Mouse (Mus musculus) intestine, embryonic 15.5 days (tissue): ENCODE data around the gene Tmem141. TPM values are rescaled to one million over a fixed set of nuclear protein-coding genes. Genes with fewer than 3 reads are reported as not detected.
A peak's percentile ranks its signal among the peaks of the same experiment; 100 is the strongest.

ENCODE experiments used
- ATAC-seq: fragments of 200-750 bp; cut with Nextera tagmentation; 2 replicates; pipeline ENCODE4 v1.8.0; 2017; ENCODE audit warnings: moderate TSS enrichment, moderate library complexity
- H3K27ac ChIP-seq: fragments of 300-500 bp; sonication (generic); 2 replicates; pipeline ENCODE4 v1.5.1; 2015; ENCODE audit warnings: mild to moderate bottlenecking, inconsistent platforms
- H3K27me3 ChIP-seq: fragments of 300-500 bp; sonication (generic); replicated peaks from 2 replicates; pipeline ENCODE4 v1.6.1; 2015; ENCODE audit warnings: inconsistent platforms
- H3K36me3 ChIP-seq: fragments of 300-500 bp; sonication (generic); 2 replicates; pipeline ENCODE4 v1.6.1; 2015; ENCODE audit warnings: inconsistent platforms
- H3K4me1 ChIP-seq: fragments of 300-500 bp; sonication (generic); replicated peaks from 2 replicates; pipeline ENCODE4 v1.6.1; 2015; ENCODE audit warnings: inconsistent platforms
- H3K4me2 ChIP-seq: fragments of 300-500 bp; sonication (generic); replicated peaks from 2 replicates; pipeline ENCODE4 v1.6.1; 2015; ENCODE audit warnings: mild to moderate bottlenecking, inconsistent platforms
- H3K4me3 ChIP-seq: fragments of 300-500 bp; sonication (generic); replicated peaks from 2 replicates; pipeline ENCODE4 v1.5.1; 2015; ENCODE audit warnings: inconsistent platforms
- H3K9ac ChIP-seq: fragments of 300-500 bp; sonication (generic); 2 replicates; pipeline ENCODE4 v1.6.1; 2015; ENCODE audit warnings: inconsistent platforms
- H3K9me3 ChIP-seq: fragments of 300-500 bp; sonication (generic); 2 replicates; pipeline ENCODE4 v1.6.1; 2016; ENCODE audit warnings: inconsistent platforms
- WGBS: fragments of 180-500 bp; shearing (Covaris S2); methylation state at CpG from one replicate; pipeline ENCODE4 v1.1.7; 2015; 5-methylcytosine and 5-hydroxymethylcytosine counted together
- polyA plus RNA-seq: library from polyadenylated mRNA; unstranded; fragments of >200 nt; fragmentation: Nextera tagmentation; extraction: Ambion mirVana; gene quantifications from 2 replicates; pipeline ENCODE4 v1.2.1, GENCODE M21; 2015

Gene Tmem141
- polyA plus RNA-seq, 1 experiment from 2014 or later, result 22.2 TPM

DNA sequence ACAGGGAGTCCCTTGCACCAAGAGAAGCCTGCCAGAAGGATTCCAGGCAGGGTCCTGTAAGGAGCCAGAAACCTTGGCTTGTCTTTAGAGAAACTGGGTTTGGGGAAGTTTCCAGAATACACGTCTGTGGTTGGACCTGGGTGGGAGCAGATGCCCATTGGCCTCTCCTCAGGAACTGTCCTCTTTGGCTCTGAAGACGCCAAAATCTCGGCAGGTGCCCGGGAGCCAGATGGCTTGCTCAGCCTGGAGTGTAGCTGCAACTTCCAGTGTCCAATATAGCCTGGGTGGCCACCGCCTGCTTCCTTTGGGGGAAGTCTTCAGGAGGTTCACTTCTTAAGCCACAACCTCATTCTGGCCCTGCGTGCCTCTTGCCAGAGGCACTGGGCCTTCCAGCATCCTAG is 39.9 kb downstream of the Tmem141 start:
- H3K4me3 ChIP-seq, result no peak overlapping the region
- peaks cover 59% of the 10 kb centered on the region for H3K4me1 ChIP-seq
- 22% methylated on average over 6 of the region's 6 CpGs for WGBS
- no peaks in the 10 kb centered on the region for H3K9me3 ChIP-seq
- H3K36me3 ChIP-seq, result peaks cover 7% of the 10 kb centered on the region; the same call in 1 of the 2 replicates
- no peak overlapping the region for H3K9ac ChIP-seq
- peaks cover 42% of the 10 kb centered on the region for H3K27me3 ChIP-seq
- peak overlapping the region; percentile 82 for H3K4me2 ChIP-seq
- ATAC-seq, result no peak
- H3K27ac ChIP-seq, result no peak overlapping the region

DNA sequence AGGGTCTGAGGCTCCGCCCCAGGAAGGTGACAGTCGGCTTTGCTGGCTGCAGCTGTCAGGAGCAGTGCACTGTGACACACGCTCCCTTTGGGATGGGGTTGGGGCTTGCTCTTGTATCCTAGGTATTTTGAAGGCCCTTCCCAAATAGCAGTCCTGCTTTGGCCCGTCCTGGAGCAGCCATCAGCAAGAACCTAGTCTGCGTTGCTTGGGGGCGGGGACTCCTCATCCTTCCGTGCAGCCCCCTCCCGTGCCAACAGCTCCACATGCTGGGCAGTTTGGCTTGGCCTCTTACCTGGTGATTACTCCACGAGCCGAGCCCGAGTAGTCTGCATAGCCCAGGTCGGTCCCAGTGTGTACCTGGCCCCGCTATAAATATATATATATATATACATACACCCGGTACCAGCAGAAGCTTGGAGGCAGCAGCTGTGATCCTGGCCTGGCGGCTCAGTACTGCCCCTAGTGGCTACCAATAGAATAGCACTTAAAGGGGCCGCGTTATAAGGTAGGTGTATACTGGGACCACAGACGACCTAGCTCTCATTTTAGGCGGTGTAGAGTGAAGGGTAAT is 40.4 kb downstream of the Tmem141 start, which contains the start of gene Ajm1:
Gene Ajm1 (minus strand): TSS at position 464 of the 571 bp plus-strand sequence.
- H3K9me3 ChIP-seq, result no peaks in the 10 kb centered on the region
- H3K27ac ChIP-seq, result no peak within 1 kb of the TSS
- peak; percentile 52 for ATAC-seq
- H3K27me3 ChIP-seq, result peaks cover 47% of the 10 kb centered on the region
- peak within 1 kb of the TSS; percentile 82 for H3K4me2 ChIP-seq
- WGBS, result 7% methylated on average over 19 of the region's 19 CpGs
- H3K4me3 ChIP-seq, result peak within 1 kb of the TSS; percentile 36
- H3K4me1 ChIP-seq, result peaks cover 62% of the 10 kb centered on the region
- H3K36me3 ChIP-seq, result peaks cover 2% of the 10 kb centered on the region; the same call in 1 of the 2 replicates
- H3K9ac ChIP-seq, result peak within 1 kb of the TSS; percentile 18; the same call in 1 of the 2 replicates

DNA sequence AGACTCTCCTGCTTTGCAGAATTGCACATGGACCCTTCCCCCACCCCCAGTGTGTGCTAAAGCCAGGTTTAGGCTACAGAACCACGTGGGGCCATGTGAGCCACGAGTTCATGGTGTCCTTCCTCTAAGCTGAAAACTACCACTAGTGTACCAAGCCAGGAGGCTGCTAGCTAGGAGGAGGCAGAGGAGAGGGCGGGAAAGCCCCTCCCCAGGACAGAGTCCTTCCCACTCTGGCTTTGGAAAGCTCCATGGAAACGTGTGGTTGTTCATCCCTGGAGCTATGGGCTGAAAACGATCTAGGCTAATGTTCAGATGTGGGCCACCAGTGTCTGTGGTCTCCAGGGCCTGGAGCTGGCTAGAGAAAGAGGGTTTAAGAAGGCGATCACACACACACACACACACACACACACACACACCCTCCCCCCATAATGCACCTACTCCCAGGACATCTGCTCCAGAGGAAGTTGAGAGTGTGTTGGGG is 41.1 kb downstream of the Tmem141 start:
- no peak overlapping the region for H3K27ac ChIP-seq
- ATAC-seq, result no peak
- H3K27me3 ChIP-seq, result peaks cover 51% of the 10 kb centered on the region
- H3K4me3 ChIP-seq, result no peak overlapping the region
- 27% methylated on average over 6 of the region's 6 CpGs for WGBS
- H3K4me2 ChIP-seq, result peak overlapping the region; percentile 82; the same call in 1 of the 2 replicates
- peaks cover 69% of the 10 kb centered on the region for H3K4me1 ChIP-seq
- no peaks in the 10 kb centered on the region for H3K9me3 ChIP-seq
- H3K36me3 ChIP-seq, result 0 out of 2 replicates have a peak, but pooled peaks cover 2% of the 10 kb centered on the region
- H3K9ac ChIP-seq, result no peak overlapping the region

DNA sequence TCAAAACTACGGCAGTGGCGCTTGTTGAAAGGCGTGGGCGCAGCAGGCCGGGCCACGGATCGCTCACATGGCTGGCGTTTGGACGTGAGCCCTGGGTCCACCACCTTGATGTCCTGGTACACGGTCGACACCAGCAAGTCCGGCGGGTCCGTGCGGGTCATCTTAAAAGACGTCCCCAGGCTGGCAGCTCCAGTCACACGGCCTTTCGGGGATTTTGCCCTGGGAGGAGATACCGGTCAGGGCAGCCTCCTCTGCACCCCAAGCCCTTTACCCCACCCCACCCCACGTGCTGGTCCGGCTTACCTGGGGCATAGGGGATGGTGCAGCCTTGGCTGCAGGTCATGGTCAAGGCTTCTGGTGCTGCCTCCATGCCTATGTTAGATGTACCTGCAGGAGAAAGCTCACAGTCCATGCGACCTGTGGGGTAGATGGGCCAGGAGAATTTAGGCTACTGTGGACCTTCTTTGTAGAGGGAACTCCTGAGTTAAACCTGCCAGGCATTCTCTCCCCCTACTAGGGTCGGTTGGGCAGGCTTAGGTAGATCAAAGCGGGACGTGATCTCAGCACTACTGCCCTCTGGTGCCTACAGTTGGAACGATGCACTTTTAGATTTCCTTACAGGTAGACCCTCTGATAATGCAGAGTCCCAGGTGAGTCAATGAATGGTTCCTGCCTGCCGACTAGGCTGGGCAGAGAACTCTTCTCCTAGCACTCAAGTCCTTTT is 41.9 kb downstream of the Tmem141 start:
- peak; percentile 30 for ATAC-seq
- Histone ChIP-seq H3K9me3 (no peaks in the 10 kb centered on the region), H3K9ac (no peak overlapping the region), H3K4me2 (peak overlapping the region; percentile 62), H3K27me3 (peaks cover 51% of the 10 kb centered on the region), H3K27ac (0 out of 2 replicates have a peak overlapping the region, but pooled peaks have one; percentile 3), H3K36me3 (no peaks in the 10 kb centered on the region), H3K4me1 (peaks cover 73% of the 10 kb centered on the region), H3K4me3 (peak overlapping the region; percentile 28)
- 3% methylated on average over 27 of the region's 27 CpGs for WGBS

DNA sequence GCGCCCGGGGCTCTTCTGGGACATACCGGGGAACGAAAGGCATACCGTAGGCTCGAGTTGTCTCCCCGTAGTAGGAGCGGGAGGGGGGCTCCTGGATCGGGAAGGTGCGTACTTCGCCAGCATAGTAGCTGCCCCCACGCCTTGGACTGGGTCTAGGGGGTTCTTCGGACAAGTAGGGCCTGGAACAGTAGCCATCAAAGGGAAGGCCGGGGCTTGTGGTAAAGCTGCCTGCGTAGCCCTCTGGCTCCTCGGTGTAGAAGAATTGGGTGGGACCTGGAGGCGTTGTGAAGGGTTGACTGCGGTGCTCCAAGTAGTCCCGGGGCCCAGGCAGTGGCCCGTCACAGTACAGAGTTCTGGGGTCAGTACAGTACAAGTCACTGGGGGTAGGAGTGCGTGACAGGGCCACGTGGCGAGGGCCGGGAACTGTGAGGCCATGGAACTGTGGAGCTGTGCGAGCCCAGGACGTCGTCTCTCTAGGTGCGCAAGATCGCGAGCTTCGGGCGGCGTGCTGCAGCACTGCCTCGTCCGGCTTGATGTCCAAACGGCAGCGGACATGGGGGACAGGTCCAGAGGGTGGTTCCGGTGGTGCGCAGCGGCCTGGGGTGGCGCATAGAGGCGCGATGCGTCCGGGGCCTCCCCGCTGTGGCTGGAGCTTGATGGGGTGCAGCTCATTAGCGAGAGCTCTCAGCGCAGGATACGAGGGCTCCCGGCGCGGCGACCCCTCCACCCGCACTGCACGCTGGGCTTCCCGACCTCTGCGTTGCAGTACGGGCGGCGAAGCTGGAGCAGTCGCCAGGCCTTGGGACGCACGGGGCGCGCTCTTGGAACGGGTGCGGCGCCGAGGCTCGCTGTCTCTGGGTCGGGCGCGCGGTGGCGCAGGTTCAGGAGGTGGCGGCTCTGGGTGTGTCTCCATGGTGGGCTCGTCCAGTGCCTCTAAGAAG is 42.7 kb downstream of the Tmem141 start:
- 7% methylated on average over 77 of the region's 77 CpGs for WGBS
- H3K9ac ChIP-seq, result peak overlapping the region; percentile 20; the same call in 1 of the 2 replicates
- H3K36me3 ChIP-seq, result no peaks in the 10 kb centered on the region
- no peak overlapping the region for H3K27ac ChIP-seq
- H3K4me1 ChIP-seq, result peaks cover 73% of the 10 kb centered on the region
- H3K4me2 ChIP-seq, result peak overlapping the region; percentile 62
- no peaks in the 10 kb centered on the region for H3K9me3 ChIP-seq
- ATAC-seq, result no peak
- peak overlapping the region; percentile 28 for H3K4me3 ChIP-seq
- H3K27me3 ChIP-seq, result peaks cover 51% of the 10 kb centered on the region

DNA sequence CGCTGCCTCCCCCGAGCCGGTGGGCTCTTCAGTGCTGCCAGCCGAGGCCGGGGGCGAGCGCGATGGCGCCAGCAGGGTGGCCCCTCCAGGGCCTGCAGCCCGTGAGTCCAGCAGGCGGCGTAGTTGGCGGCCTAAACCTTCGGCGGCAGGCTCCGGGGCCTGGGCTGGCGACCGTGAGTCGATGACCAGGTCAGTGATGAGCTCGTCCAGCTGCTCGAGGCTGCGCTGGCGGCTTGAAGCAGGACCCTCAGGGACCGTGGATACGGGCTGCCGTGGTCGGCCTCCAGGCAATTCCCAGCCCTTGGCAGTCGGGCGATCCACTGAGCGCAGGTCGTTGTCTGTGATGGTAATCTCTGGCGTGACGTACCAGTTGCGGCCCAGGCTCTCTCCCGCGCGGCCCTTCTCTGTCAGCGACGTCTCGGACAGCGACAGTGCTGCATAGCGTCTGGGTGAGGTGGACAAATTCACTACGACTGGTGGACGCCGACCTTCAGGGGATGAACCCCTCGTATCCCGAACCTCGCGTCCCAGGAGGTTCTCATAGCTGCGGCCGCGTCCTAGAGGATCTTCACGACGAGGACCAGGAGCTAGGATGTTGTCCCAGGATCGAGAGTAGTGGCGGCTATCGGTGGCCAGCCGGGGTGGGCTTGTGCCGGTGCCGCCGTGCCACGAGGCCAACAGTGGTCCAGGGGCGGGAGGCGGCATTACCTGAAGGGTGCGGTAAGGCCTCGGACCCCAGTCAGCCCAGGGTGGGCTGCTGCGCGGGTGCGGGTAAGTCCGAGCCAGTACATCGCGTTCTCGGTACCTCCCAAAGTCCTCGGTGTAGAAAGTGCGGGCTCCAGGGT is 43.6 kb downstream of the Tmem141 start:
- H3K4me2 ChIP-seq, result peak overlapping the region; percentile 62
- no peaks in the 10 kb centered on the region for H3K9me3 ChIP-seq
- H3K9ac ChIP-seq, result peak overlapping the region; percentile 26
- H3K27me3 ChIP-seq, result peaks cover 51% of the 10 kb centered on the region
- 12% methylated on average over 75 of the region's 75 CpGs for WGBS
- H3K36me3 ChIP-seq, result no peaks in the 10 kb centered on the region
- peak overlapping the region; percentile 28 for H3K4me3 ChIP-seq
- H3K4me1 ChIP-seq, result peaks cover 79% of the 10 kb centered on the region
- no peak for ATAC-seq
- no peak overlapping the region for H3K27ac ChIP-seq

DNA sequence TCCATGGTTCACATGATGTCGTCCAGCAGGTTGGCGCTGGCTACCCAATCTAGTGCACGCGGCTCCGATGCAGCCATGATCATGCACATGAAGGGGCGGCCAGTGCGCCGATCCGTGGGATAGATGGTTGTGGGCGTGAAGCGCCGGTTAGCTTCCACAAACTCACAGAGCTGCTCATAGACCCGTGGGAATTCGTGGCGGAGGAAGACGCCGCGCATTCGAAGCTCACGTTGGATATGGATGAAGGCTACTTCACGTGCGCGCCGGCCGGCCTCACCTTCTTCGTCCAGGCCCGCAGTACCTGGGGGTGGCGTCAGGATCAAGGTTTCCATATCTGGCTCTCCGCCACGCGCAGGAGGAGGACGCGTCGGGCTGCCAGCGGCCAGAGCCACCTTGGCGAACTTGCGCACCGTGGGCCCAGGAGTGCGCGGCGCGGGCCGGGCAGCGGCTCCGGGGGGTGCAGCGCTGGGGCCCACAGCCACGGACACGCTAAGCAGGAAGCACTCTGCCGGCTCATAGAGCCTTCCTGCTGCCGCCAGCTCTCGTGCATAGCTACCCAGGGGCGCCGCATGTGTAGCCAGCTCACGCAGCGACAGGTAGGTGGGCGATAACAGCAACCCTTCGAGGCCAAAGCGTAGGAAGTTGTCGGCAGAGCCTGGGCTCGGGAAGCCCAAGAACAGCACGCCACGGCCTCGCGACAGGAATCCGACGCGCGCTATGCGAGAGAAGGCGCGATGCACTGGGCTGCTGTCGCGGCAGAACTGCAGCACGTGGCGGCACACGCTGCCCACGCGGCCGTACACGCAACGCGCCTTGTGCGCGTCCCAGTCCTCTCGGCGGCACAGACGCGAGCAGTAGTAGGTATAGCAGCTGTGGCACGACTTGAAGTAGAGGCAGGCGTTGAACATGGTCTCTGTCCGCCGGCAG is 44.6 kb downstream of the Tmem141 start:
- no peaks in the 10 kb centered on the region for H3K36me3 ChIP-seq
- H3K27ac ChIP-seq, result no peak overlapping the region
- peak overlapping the region; percentile 26 for H3K9ac ChIP-seq
- peaks cover 74% of the 10 kb centered on the region for H3K4me1 ChIP-seq
- no peaks in the 10 kb centered on the region for H3K9me3 ChIP-seq
- peaks cover 51% of the 10 kb centered on the region for H3K27me3 ChIP-seq
- peak overlapping the region; percentile 28 for H3K4me3 ChIP-seq
- 23% methylated on average over 92 of the region's 92 CpGs for WGBS
- H3K4me2 ChIP-seq, result peak overlapping the region; percentile 62
- no peak for ATAC-seq

DNA sequence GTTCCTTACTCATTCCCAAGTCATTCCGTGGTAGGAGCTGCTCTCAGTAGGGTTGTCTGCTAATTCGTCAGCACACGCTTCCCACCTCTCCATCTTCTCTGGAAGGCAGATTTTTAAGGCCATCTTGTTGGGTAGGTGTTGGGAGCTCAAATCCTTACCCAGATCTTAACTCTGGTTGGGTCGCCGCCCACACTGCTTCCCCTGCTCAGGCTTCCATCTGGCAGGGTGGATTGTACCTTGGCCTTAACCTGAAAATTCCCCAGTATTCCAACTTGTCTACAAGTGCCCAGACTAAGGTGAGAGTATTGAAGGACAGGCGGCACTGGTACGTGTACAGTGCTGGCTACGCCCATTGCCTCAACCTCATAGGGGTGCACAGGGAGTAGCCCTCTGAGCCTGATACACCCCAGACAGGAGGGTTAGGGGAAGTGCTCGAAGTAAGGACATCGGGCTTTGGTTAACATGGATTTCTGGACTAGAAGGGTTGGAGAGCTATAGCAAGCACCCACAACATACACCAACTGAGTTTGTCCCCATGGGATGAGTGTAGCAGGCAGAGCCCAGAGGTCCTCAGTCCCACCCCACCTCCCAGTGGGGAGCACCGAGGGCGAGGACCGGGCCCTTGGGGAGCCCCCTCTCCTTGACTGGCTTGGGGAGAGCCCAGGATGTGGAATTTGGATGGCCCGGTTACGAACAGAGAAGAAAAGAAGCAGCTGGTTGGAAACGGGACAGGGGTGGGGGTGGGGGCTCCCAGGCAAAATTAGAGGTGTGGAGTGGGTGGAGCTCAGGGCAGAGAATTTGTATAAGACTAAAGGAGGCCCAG is 45.6 kb downstream of the Tmem141 start:
- H3K27ac ChIP-seq, result peak overlapping the region; percentile 95; the same call in 1 of the 2 replicates
- peaks cover 66% of the 10 kb centered on the region for H3K4me1 ChIP-seq
- peak overlapping the region; percentile 87 for H3K4me2 ChIP-seq
- H3K27me3 ChIP-seq, result peaks cover 51% of the 10 kb centered on the region
- no peak for ATAC-seq
- H3K9me3 ChIP-seq, result no peaks in the 10 kb centered on the region
- WGBS, result 78% methylated on average over 16 of the region's 16 CpGs
- H3K9ac ChIP-seq, result peak overlapping the region; percentile 61; the same call in 1 of the 2 replicates
- H3K36me3 ChIP-seq, result no peaks in the 10 kb centered on the region
- no peak overlapping the region for H3K4me3 ChIP-seq

DNA sequence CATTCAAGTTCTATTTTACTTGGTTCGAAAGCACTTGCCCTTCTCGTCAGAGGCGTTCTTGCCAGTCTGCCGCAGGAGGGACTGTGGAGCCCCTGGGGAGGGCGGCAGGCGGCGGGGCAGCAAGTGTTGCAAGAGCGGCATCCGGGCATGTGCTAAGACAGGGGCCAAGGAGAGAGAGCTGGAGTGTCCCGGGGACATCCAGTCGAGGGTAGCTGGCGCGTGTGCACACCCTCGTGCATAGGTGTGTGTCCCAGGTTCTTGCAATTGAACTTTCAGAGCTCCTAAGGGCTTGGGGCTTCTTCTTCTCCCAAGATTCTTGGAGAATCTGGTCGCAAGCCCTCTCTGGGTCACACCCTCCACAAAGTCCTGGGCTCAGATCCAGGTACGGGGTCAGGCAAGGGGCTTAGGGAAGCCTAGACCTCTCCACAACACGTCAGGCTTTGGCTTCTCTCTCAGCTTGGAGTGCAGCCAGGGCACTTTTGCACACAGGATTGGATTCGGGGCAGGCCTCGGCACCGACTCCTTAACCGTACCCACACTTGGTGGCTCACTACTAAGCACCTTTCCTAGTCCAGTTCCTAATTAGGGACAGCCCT is 46.3 kb downstream of the Tmem141 start:
- Histone ChIP-seq H3K4me3 (peak overlapping the region; percentile 54), H3K4me2 (peak overlapping the region; percentile 87), H3K36me3 (no peaks in the 10 kb centered on the region), H3K27ac (peak overlapping the region; percentile 95), H3K27me3 (peaks cover 45% of the 10 kb centered on the region), H3K4me1 (peaks cover 60% of the 10 kb centered on the region), H3K9ac (peak overlapping the region; percentile 61), H3K9me3 (no peaks in the 10 kb centered on the region)
- 14% methylated on average over 21 of the region's 21 CpGs for WGBS
- ATAC-seq, result no peak
